Mouse (Mus musculus) splenic B cell, adult 2 months (primary cell): ENCODE results near the gene Cacna2d3.

Experiments used
- DNase-seq: peaks from one replicate; pipeline ENCODE4 v3.0.0-alpha.2; 2011; ENCODE audit warnings: low read depth, low spot score
- H3K27me3 ChIP-seq: 2 replicates; pipeline ENCODE4 v1.6.1; 2012; ENCODE audit warnings: mild to moderate bottlenecking, low read length, moderate library complexity, mixed read lengths; ENCODE audit not compliant: control insufficient read depth, poor library complexity, insufficient read depth, severe bottlenecking
- H3K36me3 ChIP-seq: 2 replicates; pipeline ENCODE4 v1.6.1; 2012; ENCODE audit warnings: mild to moderate bottlenecking, low read length, moderate library complexity, mixed read lengths; ENCODE audit not compliant: control insufficient read depth, poor library complexity, insufficient read depth, severe bottlenecking

Cacna2d3 gene

DNA sequence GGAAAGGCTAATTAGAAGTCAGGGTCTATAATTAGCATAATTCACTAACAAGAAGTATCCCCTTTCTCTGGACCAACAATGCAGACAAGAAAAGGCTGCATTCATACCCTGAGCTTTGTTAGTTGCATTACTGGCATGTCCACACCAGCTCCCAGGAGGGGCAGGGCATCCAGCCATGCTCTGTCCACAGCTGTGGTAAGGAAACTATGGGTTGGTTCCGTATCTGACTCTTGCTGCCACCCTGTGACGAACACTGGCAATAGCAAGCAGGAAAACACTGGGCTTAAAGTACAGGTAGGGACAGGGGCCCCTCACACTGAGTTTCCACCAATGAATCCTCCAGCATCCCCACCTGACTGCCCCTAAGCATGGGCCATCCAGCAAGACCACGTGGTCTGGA lies 25.5 kb downstream of the Cacna2d3 start:
- Histone ChIP-seq H3K36me3 (no peaks in the 10 kb centered on the region), H3K27me3 (no peaks in the 10 kb centered on the region)
- DNase-seq = no peak

GRCm38 (mm10) chr14:29672436-29673050 lies 49.1 kb downstream of the Cacna2d3 start:
- no peak for DNase-seq
- H3K36me3 ChIP-seq = no peaks in the 10 kb centered on the region
- no peaks in the 10 kb centered on the region for H3K27me3 ChIP-seq

- Histone ChIP-seq H3K27me3 (no peaks in the 10 kb centered on the region), H3K36me3 (no peaks in the 10 kb centered on the region)
- DNase-seq = no peak
Observed at GRCm38 (mm10) chr14:29669826-29670225, 51.8 kb downstream of the Cacna2d3 start.

- H3K36me3 ChIP-seq = no peaks in the 10 kb centered on the region
- H3K27me3 ChIP-seq = no peaks in the 10 kb centered on the region
- DNase-seq = no peak
Observed at GRCm38 (mm10) chr14:29657006-29657405, 64.7 kb downstream of the Cacna2d3 start.

- no peak for DNase-seq
- H3K27me3 ChIP-seq = no peaks in the 10 kb centered on the region
- no peaks in the 10 kb centered on the region for H3K36me3 ChIP-seq
Observed at GRCm38 (mm10) chr14:29650591-29650990, 71.1 kb downstream of the Cacna2d3 start.

DNA sequence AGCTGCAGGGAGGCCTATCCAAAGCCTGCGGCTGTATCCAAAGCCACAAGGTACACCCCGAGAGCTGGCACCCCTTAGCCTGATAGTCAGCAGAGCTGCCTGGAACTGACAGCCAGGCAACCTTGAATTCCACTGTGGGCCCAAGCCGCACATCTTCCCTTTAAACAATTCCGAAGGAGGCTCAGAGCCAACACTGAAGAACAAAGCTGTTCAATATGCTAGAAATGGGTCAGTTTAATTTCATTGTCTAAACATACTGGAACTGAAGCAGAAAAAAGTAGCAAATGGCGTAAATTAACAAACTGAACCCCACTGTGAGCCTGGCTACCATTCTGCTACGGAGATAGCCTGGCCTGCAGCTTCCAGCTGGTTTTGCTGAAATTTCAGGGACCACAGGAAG lies 72.9 kb downstream of the Cacna2d3 start:
- Histone ChIP-seq H3K36me3 (no peaks in the 10 kb centered on the region), H3K27me3 (no peaks in the 10 kb centered on the region)
- no peak for DNase-seq

DNA sequence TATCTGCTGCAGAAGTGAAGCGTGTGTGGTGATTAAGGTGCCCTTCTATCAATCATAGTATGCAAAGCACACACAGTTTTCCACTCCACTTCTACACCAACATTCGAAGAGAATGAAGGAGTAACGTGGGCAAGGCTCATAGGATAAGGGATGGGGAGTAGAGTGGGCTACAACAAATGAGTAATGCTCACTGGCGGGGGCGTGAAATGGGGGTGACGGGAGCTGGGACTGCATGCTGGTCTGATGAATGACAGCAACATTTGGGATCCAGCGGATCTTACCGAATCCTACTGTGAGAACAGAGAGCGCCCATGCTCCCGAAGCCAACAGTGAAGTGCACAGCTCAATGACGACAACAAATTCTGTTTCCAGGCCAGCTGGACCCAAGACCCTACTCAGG lies 76.2 kb downstream of the Cacna2d3 start:
- DNase-seq = no peak
- Histone ChIP-seq H3K27me3 (no peaks in the 10 kb centered on the region), H3K36me3 (no peaks in the 10 kb centered on the region)

DNA sequence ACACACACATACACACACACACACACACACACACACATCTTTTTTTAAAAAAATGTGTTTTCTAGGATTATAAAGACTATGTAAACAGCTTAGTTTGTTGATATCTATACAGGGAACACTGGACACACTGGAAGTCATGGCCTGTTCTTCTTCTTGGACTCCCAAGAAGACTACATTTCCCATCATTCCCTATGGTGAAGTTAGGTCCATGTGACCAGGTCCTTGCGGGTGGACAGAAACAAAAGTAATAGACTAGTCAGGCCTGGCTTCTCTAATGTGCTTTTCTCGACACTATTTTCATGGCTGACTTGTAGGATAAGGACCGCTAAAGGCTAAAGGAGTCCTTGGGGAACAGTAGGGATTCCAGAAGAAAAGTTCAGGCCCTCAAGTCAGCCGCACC lies 78.4 kb downstream of the Cacna2d3 start:
- no peak for DNase-seq
- no peaks in the 10 kb centered on the region for H3K36me3 ChIP-seq
- no peaks in the 10 kb centered on the region for H3K27me3 ChIP-seq

- no peak for DNase-seq
- H3K36me3 ChIP-seq = no peaks in the 10 kb centered on the region
- no peaks in the 10 kb centered on the region for H3K27me3 ChIP-seq
Observed at GRCm38 (mm10) chr14:29639266-29639665, 82.4 kb downstream of the Cacna2d3 start.

- no peak for DNase-seq
- no peaks in the 10 kb centered on the region for H3K36me3 ChIP-seq
- no peaks in the 10 kb centered on the region for H3K27me3 ChIP-seq
Observed at GRCm38 (mm10) chr14:29628213-29628612, 93.5 kb downstream of the Cacna2d3 start.

- DNase-seq = no peak
- no peaks in the 10 kb centered on the region for H3K36me3 ChIP-seq
- no peaks in the 10 kb centered on the region; the same call in 1 of the 2 replicates for H3K27me3 ChIP-seq
Observed at GRCm38 (mm10) chr14:29612436-29612835, 109.2 kb downstream of the Cacna2d3 start.

DNA sequence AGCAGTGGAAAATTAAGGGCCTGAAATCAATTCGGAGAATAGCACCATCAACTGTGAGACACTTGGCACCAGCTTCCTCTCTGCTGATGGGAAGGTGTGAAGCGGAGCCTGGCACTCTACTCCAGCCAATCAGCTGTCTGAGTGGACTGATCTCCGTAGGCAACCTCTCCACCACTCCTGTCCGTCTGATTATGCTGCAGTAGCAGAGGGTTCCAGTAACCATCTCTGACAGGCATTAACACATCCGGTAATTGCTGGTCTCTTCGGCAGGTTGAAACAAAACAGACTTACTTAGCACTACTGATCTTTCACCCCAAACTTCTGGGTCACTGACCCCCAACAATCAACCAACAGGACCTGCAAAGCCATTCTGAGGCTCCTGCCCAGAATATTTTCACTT lies 112.9 kb downstream of the Cacna2d3 start:
- DNase-seq = no peak
- no peaks in the 10 kb centered on the region; the same call in 1 of the 2 replicates for H3K27me3 ChIP-seq

GRCm38 (mm10) chr14:29599428-29599827 lies 122.2 kb downstream of the Cacna2d3 start:
- H3K36me3 ChIP-seq = no peaks in the 10 kb centered on the region
- no peaks in the 10 kb centered on the region for H3K27me3 ChIP-seq
- DNase-seq = no peak

More for the DNA sequence above, 112.9 kb downstream of the Cacna2d3 start:
- H3K36me3 ChIP-seq = no peaks in the 10 kb centered on the region

DNA sequence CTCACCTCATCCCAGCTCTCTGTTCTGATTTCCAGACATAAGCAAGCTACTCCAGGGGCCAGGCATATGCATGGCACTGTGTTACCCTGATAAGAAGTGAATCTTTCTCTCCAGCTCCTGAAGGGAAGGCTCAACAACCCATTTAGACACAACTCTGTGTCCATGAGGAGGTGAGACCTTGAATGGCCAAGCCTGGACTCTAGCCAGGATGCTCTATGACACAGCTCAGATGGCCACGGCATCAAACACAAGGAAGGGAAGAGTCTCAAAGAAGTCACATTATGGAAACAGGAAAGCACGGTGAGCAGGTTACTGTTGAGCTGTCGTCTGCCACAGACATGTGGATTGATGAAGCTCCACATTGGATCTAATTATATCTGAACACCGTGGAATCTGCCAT lies 128.8 kb downstream of the Cacna2d3 start:
- DNase-seq = no peak
- Histone ChIP-seq H3K27me3 (no peaks in the 10 kb centered on the region), H3K36me3 (no peaks in the 10 kb centered on the region)

- Histone ChIP-seq H3K27me3 (no peaks in the 10 kb centered on the region), H3K36me3 (no peaks in the 10 kb centered on the region)
- DNase-seq = no peak
Observed at GRCm38 (mm10) chr14:29589628-29590027, 132.0 kb downstream of the Cacna2d3 start.

DNA sequence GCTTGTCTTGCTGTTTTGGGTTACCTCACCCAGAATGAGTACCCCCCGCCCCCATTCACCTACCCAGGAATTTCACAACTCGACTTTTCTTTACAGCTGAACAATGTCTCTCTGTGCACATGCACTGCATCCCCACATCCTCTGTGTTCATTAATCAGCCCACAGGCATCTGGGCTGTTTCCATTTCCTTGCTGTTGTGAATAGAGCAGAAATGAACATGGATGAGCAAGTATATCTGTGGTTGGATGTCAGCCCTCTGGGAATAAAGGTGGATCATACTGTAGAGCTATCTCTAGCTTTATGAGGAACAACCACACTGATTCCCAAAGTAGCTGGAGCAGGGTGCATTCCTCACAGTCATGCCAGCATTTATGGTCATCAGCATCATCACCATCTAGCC lies 139.7 kb downstream of the Cacna2d3 start:
- Histone ChIP-seq H3K27me3 (no peaks in the 10 kb centered on the region), H3K36me3 (no peaks in the 10 kb centered on the region)
- no peak for DNase-seq
